Mouse (Mus musculus): ENCODE measurements around the gene Tlx2. TPM values are rescaled to one million over a fixed set of nuclear protein-coding genes. Genes with fewer than 3 reads are reported as not detected.

Gene Tlx2
- total RNA-seq, 2 experiments from 2014 or later = not detected

- DNase-seq = no peak
- intact Hi-C loops (cut with DNase I) = no loop called here
These were observed 40.3 kb downstream of the Tlx2 start for GRCm38 (mm10) chr6:83029777-83030176.

GRCm38 (mm10) chr6:83027706-83028105 is 42.4 kb downstream of the Tlx2 start:
- intact Hi-C loops (cut with DNase I) = no loop called here
- no peak for DNase-seq

DNA sequence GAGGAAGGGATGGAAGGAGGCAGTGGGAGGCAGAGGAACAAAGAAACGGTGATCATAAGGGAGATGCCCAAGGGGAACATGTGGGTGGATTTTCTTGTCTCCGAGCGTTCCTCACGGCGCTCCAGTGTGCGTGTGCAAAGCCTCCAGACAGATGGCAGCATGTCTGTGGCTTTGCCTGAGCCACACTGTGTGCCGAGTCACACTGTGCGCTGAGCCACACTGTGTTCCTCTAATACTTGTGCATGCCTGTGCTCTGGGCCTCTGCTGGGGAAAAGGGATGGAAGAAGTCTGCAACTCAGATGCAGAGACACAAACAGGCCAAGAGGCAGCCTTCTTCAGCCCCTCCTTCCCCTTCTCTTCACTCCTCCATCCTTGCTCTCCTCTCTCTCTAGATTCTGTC is 42.8 kb downstream of the Tlx2 start:
- intact Hi-C loops (cut with DNase I) = no loop called here
- DNase-seq = no peak

DNA sequence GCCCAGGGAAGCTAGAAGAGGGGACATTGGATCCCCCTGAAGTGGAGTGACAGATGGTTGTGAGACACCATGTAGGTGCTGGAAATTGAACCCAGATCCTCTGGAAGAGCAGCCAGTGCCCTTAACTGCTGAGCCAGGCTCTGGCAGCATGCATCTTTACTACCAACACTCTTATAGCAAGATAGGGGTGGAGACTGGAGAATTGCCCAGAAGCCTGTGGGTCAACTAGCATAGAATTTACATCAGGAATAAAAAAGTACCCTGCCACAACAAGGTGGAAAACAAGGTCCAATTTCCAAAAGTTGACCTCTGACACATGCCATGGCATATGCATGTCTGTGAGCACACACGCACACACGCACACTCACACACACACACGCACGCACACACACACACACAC is 44.9 kb downstream of the Tlx2 start:
- no peak for DNase-seq
- intact Hi-C loops (cut with DNase I) = no loop called here

DNA sequence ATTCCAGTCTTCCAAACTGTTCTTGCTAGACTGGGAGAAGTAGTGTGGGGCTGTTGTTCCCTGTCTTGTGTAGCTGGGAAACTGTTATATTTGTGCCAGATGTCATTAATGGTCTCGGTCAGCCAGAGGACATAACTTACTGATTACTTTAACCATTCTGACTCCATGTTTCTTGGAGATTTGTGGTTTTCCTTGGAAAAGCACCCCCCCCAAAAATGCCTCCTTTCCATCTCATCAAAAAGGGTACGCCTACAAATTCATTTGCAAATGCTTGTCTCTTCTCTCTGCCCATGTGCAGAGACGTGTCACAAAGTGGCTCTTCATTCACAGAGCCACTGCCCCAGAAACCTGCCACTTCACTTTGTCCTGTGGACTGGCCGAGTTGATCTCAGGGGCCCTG is 45.7 kb downstream of the Tlx2 start:
- no peak for DNase-seq
- intact Hi-C loops (cut with DNase I) = no loop called here

DNA sequence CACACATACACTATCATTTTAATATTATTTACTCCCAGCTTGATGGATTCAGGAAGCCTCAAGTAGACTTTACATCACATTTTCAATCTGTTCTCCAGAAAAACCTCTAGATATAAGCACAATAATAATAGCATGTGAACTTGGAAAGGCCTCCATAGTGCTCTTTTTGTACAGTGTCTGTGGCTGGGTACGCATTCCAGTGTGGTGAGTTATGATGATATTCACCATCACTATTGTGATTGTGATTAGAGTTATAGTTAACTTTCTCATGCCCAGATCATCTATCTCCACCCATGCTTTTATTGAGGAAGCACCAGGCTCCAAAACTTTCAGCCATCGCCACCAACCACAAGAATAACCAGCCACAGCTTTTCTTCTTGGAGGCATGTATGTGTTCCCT is 46.3 kb downstream of the Tlx2 start:
- intact Hi-C loops (cut with DNase I) = no loop called here
- DNase-seq = no peak

DNA sequence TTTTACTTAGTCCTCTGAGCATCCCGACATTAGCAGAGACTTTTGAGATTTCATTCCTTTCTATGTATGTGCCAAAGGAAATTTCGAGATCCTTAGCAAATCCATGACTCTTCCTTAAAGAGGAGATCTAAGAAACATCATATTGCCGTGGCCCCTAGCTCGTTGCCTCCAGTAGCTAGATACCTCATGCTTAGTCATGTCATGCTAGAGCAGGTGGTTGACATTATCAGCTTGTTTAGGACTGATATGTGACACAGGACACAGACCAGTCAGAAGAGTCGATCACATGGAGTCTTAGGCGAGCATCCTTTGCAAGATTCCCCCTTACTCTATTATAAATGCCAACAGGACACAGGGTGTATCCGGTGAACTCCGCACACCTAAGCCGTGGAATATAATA is 47.1 kb downstream of the Tlx2 start:
- intact Hi-C loops (cut with DNase I) = no loop called here
- DNase-seq = no peak

DNA sequence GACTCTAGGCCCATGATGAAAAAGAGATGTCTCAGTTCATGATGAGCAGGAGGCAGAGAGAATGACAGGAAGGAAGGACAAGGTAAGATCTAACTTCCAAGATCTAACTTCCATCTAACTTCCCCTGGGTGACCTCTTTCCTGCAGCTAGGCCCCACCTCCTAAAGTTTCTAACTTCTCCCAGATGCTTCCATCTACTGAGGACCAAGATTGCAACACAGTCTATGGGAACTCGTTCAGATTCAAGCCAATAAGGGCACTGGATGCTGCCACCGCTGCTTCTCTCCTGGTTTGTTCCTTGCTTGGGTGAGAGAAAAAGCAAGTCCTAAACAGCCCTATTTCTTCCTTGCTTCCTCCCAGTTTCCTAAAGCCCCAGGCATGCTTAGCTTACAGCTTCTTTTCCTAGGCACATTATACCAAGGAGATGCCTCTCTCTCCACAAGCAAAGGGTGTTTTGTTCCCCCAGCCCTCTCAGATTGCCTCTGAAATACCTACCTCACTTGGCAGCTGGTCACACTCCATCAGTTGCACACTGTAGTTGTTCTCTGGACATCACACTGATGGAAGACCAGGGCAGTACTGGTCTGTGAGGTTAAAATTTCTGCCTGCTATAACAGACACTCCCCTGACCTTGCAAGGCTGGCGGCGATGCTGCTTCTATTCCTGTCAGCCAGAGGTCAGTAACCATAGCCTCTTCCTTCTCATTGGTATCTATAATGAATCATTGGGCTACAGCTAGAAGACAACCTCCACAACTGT is 49.1 kb downstream of the Tlx2 start:
- intact Hi-C loops (cut with DNase I) = no loop called here
- DNase-seq = no peak

DNA sequence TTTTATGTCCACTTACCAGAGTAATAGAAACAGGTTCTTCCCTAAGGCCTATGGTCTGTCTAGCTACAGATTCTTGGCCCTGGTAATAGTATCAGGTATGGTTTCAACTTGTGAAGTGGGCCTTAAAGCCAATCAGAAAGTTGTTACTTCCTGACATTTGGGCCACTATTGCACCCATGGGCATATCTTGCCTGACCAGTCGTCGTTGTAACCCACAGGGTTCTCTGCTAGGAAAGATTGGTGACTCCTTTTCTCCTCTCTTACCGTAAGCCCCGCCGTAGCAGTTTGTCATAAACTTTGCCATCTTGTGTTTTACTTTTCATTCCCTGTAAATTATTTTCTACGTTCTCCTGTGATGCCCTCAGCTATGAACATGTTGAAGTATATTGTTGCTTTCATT is 50.0 kb downstream of the Tlx2 start:
- DNase-seq = no peak
- intact Hi-C loops (cut with DNase I) = no loop called here

GRCm38 (mm10) chr6:83019044-83019443 is 51.0 kb downstream of the Tlx2 start:
- DNase-seq = no peak
- intact Hi-C loops (cut with DNase I) = no loop called here

Small RNA genes within 50 kb of the gene (microRNA-seq; reads per million reads assigned to microRNA genes)
- 0 reads per million in 2 experiments for gene Mir3470a
- 0 reads per million in 2 experiments for gene Mir7040

Other genes with a start within 250 kb of the Tlx2 start
- under 1 TPM; 0.22 to 0.29 TPM for gene Sema4f, start 130.5 kb downstream of the Tlx2 start, total RNA-seq (2021)
- gene M1ap, start 123.4 kb downstream of the Tlx2 start, total RNA-seq (2021) = under 1 TPM in 1 of 2 experiments, not detected in 1; 0.53 TPM
- 1 to 10 TPM; 5.2 to 6.8 TPM for gene Dok1, start 36.8 kb downstream of the Tlx2 start, total RNA-seq (2021)
- gene Loxl3, start 36.1 kb downstream of the Tlx2 start, total RNA-seq (2021) = 1 to 10 TPM; 6.0 to 6.8 TPM
- gene Aup1, start 15.8 kb downstream of the Tlx2 start, total RNA-seq (2021) = 10 to 100 TPM; 74.2 to 85.8 TPM
- gene Htra2, start 15.0 kb downstream of the Tlx2 start, total RNA-seq (2021) = 10 to 100 TPM; 32.9 to 35.6 TPM
- under 1 TPM; 0.22 to 0.55 TPM for gene Dqx1, start 12.4 kb downstream of the Tlx2 start, total RNA-seq (2021)
- gene Pcgf1, start 7.6 kb upstream of the Tlx2 start, total RNA-seq (2021) = 1 to 10 TPM; 6.9 to 8.7 TPM
- gene Lbx2, start 16.1 kb upstream of the Tlx2 start, total RNA-seq (2021) = 1 to 10 TPM in 1 of 2 experiments, under 1 TPM in 1; 0.55 to 1.3 TPM
- 1 to 10 TPM; 2.3 to 2.7 TPM for gene Ccdc142, start 31.3 kb upstream of the Tlx2 start, total RNA-seq (2021)
- 1 to 10 TPM; 1.9 to 2.1 TPM for gene Gm42688, start 31.3 kb upstream of the Tlx2 start, total RNA-seq (2021)
- 100 to 1,000 TPM; 111 to 125 TPM for gene Mrpl53, start 38.7 kb upstream of the Tlx2 start, total RNA-seq (2021)
- 10 to 100 TPM; 13.4 to 15.8 TPM for gene Mogs, start 45.2 kb upstream of the Tlx2 start, total RNA-seq (2021)
- 10 to 100 TPM; 83.1 to 83.9 TPM for gene Wbp1, start 51.3 kb upstream of the Tlx2 start, total RNA-seq (2021)
- 10 to 100 TPM; 14.6 to 17.6 TPM for gene Ino80b, start 55.1 kb upstream of the Tlx2 start, total RNA-seq (2021)
- gene Rtkn, start 65.2 kb upstream of the Tlx2 start, total RNA-seq (2021) = 10 to 100 TPM; 10.7 to 11.7 TPM
- 1 to 10 TPM; 1.7 to 1.8 TPM for gene Wdr54, start 86.1 kb upstream of the Tlx2 start, total RNA-seq (2021)
- under 1 TPM in 1 of 2 experiments, not detected in 1; 0.12 TPM for gene 1700003E16Rik, start 86.1 kb upstream of the Tlx2 start, total RNA-seq (2021)
- 100 to 1,000 TPM; 121 to 127 TPM for gene Dctn1, start 95.6 kb upstream of the Tlx2 start, total RNA-seq (2021)
- gene Slc4a5, start 149.5 kb upstream of the Tlx2 start, total RNA-seq (2021) = not detected